Mouse (Mus musculus): Measurements from ENCODE around the gene Rgs19.

DNA sequence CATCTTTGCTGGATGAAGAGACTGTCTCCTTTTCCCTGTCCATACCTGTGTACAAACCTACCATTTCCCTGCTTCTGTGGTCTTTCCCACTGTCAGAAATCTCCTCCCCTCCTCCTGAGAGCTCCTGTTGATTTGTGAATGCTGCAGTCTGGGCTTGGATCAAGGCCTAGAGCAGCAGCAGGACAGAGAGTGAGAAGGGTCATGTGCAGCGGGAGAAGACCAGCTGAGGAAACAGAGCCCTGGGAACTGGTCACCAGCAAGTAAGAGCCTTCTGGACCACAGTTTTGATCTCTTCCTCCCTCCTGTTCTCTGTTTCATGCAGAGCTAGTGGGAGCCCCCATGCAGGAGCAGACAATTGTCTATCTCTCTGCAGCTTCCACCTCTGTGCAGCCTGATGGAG is 2.0 kb upstream of the Rgs19 start:
- TF ChIP-seq CTCF (IDR thresholded peaks at IDR 0.05) (no peak), EP300 (IDR thresholded peaks at IDR 0.05) (no peak)

All from lung, postnatal 0 days (tissue).